Mouse (Mus musculus): Measurements from ENCODE around the gene Prickle2. TPM values are rescaled to one million over a fixed set of nuclear protein-coding genes. Genes with fewer than 3 reads are reported as not detected.

Gene Prickle2
- polyA plus RNA-seq, 1 experiment: 0.02 TPM

- TF ChIP-seq TCF3 (IDR thresholded peaks at IDR 0.05; ENCODE audit: insufficient read length, low read depth): no peak
- no peak for TF ChIP-seq TCF12 (IDR thresholded peaks at IDR 0.05; ENCODE audit: insufficient read depth, poor library complexity, severe bottlenecking)
- no peak for TF ChIP-seq POLR2AphosphoS2 (IDR thresholded peaks at IDR 0.05; ENCODE audit: insufficient read length, low read depth)
- no peak for TF ChIP-seq E2F4 (IDR thresholded peaks at IDR 0.05; ENCODE audit: insufficient read depth)
- no peak for TF ChIP-seq REST (IDR thresholded peaks at IDR 0.05; ENCODE audit: insufficient read depth, insufficient read length)
- no peak for TF ChIP-seq USF1 (IDR thresholded peaks at IDR 0.05; ENCODE audit: low read depth)
- no peak for TF ChIP-seq MYOG (IDR thresholded peaks at IDR 0.05; ENCODE audit: control insufficient read depth in 1 of 3, insufficient read depth in 1 of 3, insufficient read length in 2 of 3, low read depth in 2 of 3)
- TF ChIP-seq MYOD1 (IDR thresholded peaks at IDR 0.05; ENCODE audit: control insufficient read depth in 1 of 3, insufficient read length in 2 of 3, low read depth in 2 of 3): no peak
- H3K27me3 ChIP-seq (ENCODE audit: control insufficient read depth, insufficient read depth, insufficient read length): no peaks in the 10 kb centered on the region
- H3K36me3 ChIP-seq (ENCODE audit: control insufficient read depth, insufficient read depth): no peaks in the 10 kb centered on the region
- no peak overlapping the region for H3K4me2 ChIP-seq (ENCODE audit: low read depth)
- no peak overlapping the region for H3ac ChIP-seq (ENCODE audit: control insufficient read depth, insufficient read length)
- no peaks in the 10 kb centered on the region for H3K79me2 ChIP-seq (ENCODE audit: control insufficient read depth, insufficient read depth)
- H3K4me3 ChIP-seq: no peak overlapping the region
These were observed 240.3 kb downstream of the Prickle2 start for GRCm38 (mm10) chr6:92465666-92466065.

DNA sequence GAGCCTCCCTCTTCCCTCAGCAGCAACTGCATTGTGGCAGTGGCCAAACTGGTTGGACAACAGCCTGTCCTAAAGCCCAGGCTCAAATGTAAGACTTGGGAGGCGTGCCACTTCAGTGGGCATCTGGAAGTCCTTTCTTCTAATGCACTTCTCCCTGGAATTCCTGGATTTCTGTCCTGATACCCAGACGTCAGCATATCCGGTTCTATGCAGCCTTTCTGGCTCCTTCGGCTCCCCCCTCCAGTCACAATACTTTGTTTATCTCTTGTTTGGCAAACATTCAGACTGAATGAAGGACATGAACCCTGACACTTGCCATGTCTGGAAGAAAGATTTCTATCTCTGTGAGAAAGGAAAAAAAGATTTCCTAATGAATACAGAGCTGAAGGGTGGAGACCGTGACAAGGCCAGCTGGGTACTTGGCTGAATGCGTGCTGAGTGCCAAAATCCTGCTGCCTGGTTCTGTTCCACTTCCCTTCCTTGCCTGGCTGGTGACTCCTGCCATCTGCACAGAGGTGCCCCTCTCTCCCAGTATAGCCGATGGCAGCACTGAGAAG is 241.1 kb downstream of the Prickle2 start:
- Histone ChIP-seq H3ac (ENCODE audit: control insufficient read depth, insufficient read length) (no peak overlapping the region), H3K79me2 (ENCODE audit: control insufficient read depth, insufficient read depth) (no peaks in the 10 kb centered on the region), H3K4me2 (ENCODE audit: low read depth) (no peak overlapping the region), H3K36me3 (ENCODE audit: control insufficient read depth, insufficient read depth) (no peaks in the 10 kb centered on the region), H3K4me3 (no peak overlapping the region), H3K27me3 (ENCODE audit: control insufficient read depth, insufficient read depth, insufficient read length) (no peaks in the 10 kb centered on the region)
- TF ChIP-seq POLR2AphosphoS2 (IDR thresholded peaks at IDR 0.05; ENCODE audit: insufficient read length, low read depth) (no peak), CEBPB (IDR thresholded peaks at IDR 0.05; ENCODE audit: insufficient read depth, poor library complexity, severe bottlenecking) (no peak), TCF3 (IDR thresholded peaks at IDR 0.05; ENCODE audit: insufficient read length, low read depth) (no peak), REST (IDR thresholded peaks at IDR 0.05; ENCODE audit: insufficient read depth, insufficient read length) (no peak), MYOG (IDR thresholded peaks at IDR 0.05; ENCODE audit: control insufficient read depth in 1 of 3, insufficient read depth in 1 of 3, insufficient read length in 2 of 3, low read depth in 2 of 3) (no peak), TCF12 (IDR thresholded peaks at IDR 0.05; ENCODE audit: insufficient read depth, poor library complexity, severe bottlenecking) (no peak), MYOD1 (IDR thresholded peaks at IDR 0.05; ENCODE audit: control insufficient read depth in 1 of 3, insufficient read length in 2 of 3, low read depth in 2 of 3) (no peak), MAX (IDR thresholded peaks at IDR 0.05; ENCODE audit: low read depth) (no peak), POLR2A (IDR thresholded peaks at IDR 0.05; ENCODE audit: insufficient read length, low read depth) (no peak), E2F4 (IDR thresholded peaks at IDR 0.05; ENCODE audit: insufficient read depth) (no peak), USF1 (IDR thresholded peaks at IDR 0.05; ENCODE audit: low read depth) (no peak), SRF (IDR thresholded peaks at IDR 0.05; ENCODE audit: control insufficient read depth, insufficient read length, low read depth) (no peak)

DNA sequence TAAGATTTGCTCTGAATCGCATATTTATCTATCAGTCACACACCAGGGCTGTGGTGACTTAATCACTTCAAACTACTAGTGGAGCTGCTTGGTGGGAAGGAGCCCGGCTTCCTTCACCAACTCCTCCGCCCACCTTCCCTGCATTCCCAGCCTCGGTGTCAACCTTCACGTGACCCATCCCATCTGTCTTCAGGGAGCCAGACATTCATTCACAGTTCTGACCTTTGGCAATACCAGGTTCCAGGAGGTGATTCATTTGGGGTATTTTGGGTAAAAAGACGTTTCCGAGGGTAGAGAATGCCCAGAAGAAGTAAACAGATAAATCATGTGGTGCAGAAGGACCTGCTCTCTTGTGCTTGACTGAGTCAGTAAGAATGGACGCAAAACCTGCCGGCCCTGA is 242.2 kb downstream of the Prickle2 start:
- H3ac ChIP-seq (ENCODE audit: control insufficient read depth, insufficient read length): no peak overlapping the region
- H3K4me2 ChIP-seq (ENCODE audit: low read depth): no peak overlapping the region
- no peaks in the 10 kb centered on the region for H3K79me2 ChIP-seq (ENCODE audit: control insufficient read depth, insufficient read depth)
- no peak overlapping the region for H3K4me3 ChIP-seq
- peak; percentile 15 for TF ChIP-seq USF1 (IDR thresholded peaks at IDR 0.05; ENCODE audit: low read depth)
- no peak for TF ChIP-seq MAX (IDR thresholded peaks at IDR 0.05; ENCODE audit: low read depth)
- H3K36me3 ChIP-seq (ENCODE audit: control insufficient read depth, insufficient read depth): no peaks in the 10 kb centered on the region
- H3K27me3 ChIP-seq (ENCODE audit: control insufficient read depth, insufficient read depth, insufficient read length): no peaks in the 10 kb centered on the region

- H3K36me3 ChIP-seq (ENCODE audit: control insufficient read depth, insufficient read depth): no peaks in the 10 kb centered on the region
- TF ChIP-seq POLR2A (IDR thresholded peaks at IDR 0.05; ENCODE audit: insufficient read length, low read depth) (no peak), USF1 (IDR thresholded peaks at IDR 0.05; ENCODE audit: low read depth) (no peak), SRF (IDR thresholded peaks at IDR 0.05; ENCODE audit: control insufficient read depth, insufficient read length, low read depth) (no peak), CEBPB (IDR thresholded peaks at IDR 0.05; ENCODE audit: insufficient read depth, poor library complexity, severe bottlenecking) (no peak), TCF12 (IDR thresholded peaks at IDR 0.05; ENCODE audit: insufficient read depth, poor library complexity, severe bottlenecking) (no peak), REST (IDR thresholded peaks at IDR 0.05; ENCODE audit: insufficient read depth, insufficient read length) (no peak)
- H3K27me3 ChIP-seq (ENCODE audit: control insufficient read depth, insufficient read depth, insufficient read length): no peaks in the 10 kb centered on the region
- no peak overlapping the region for H3K4me3 ChIP-seq
- H3K79me2 ChIP-seq (ENCODE audit: control insufficient read depth, insufficient read depth): no peaks in the 10 kb centered on the region
- no peak overlapping the region for H3K4me2 ChIP-seq (ENCODE audit: low read depth)
- H3ac ChIP-seq (ENCODE audit: control insufficient read depth, insufficient read length): no peak overlapping the region
These were observed 245.2 kb downstream of the Prickle2 start for GRCm38 (mm10) chr6:92460750-92461149.

- Histone ChIP-seq H3K27me3 (ENCODE audit: control insufficient read depth, insufficient read depth, insufficient read length) (no peaks in the 10 kb centered on the region), H3K79me2 (ENCODE audit: control insufficient read depth, insufficient read depth) (no peaks in the 10 kb centered on the region), H3K36me3 (ENCODE audit: control insufficient read depth, insufficient read depth) (no peaks in the 10 kb centered on the region), H3K4me2 (ENCODE audit: low read depth) (no peak overlapping the region), H3ac (ENCODE audit: control insufficient read depth, insufficient read length) (no peak overlapping the region), H3K4me3 (no peak overlapping the region)
- TF ChIP-seq POLR2AphosphoS2 (IDR thresholded peaks at IDR 0.05; ENCODE audit: insufficient read length, low read depth) (no peak), USF1 (IDR thresholded peaks at IDR 0.05; ENCODE audit: low read depth) (no peak), MAX (IDR thresholded peaks at IDR 0.05; ENCODE audit: low read depth) (no peak), E2F4 (IDR thresholded peaks at IDR 0.05; ENCODE audit: insufficient read depth) (no peak), TCF12 (IDR thresholded peaks at IDR 0.05; ENCODE audit: insufficient read depth, poor library complexity, severe bottlenecking) (no peak), MYOD1 (IDR thresholded peaks at IDR 0.05; ENCODE audit: control insufficient read depth in 1 of 3, insufficient read length in 2 of 3, low read depth in 2 of 3) (no peak), MYOG (IDR thresholded peaks at IDR 0.05; ENCODE audit: control insufficient read depth in 1 of 3, insufficient read depth in 1 of 3, insufficient read length in 2 of 3, low read depth in 2 of 3) (no peak), REST (IDR thresholded peaks at IDR 0.05; ENCODE audit: insufficient read depth, insufficient read length) (no peak), TCF3 (IDR thresholded peaks at IDR 0.05; ENCODE audit: insufficient read length, low read depth) (no peak), SRF (IDR thresholded peaks at IDR 0.05; ENCODE audit: control insufficient read depth, insufficient read length, low read depth) (no peak), CEBPB (IDR thresholded peaks at IDR 0.05; ENCODE audit: insufficient read depth, poor library complexity, severe bottlenecking) (no peak), POLR2A (IDR thresholded peaks at IDR 0.05; ENCODE audit: insufficient read length, low read depth) (no peak)
These were observed 247.9 kb downstream of the Prickle2 start for GRCm38 (mm10) chr6:92458026-92458425.
